Mouse (Mus musculus) layer of hippocampus, adult 11-12 months (tissue): Measurements from ENCODE around the gene Lrrc39.

Experiments used
- DNase-seq: peaks from one replicate; pipeline ENCODE4 v3.0.0; 2022; ENCODE audit warnings: low spot score

Gene Lrrc39

GRCm38 (mm10) chr3:116604570-116604969 lies 41.8 kb downstream of the Lrrc39 start:
- DNase-seq, result no peak

GRCm38 (mm10) chr3:116614295-116614892 lies 51.6 kb downstream of the Lrrc39 start, which contains the start of gene Trmt13:
Trmt13 (minus strand) TSS chr3:116614587.
- DNase-seq, result peak; percentile 54

GRCm38 (mm10) chr3:116615318-116616068 lies 52.7 kb downstream of the Lrrc39 start:
- DNase-seq, result no peak

- DNase-seq, result no peak
These were observed 56.1 kb downstream of the Lrrc39 start for GRCm38 (mm10) chr3:116618855-116619254.

GRCm38 (mm10) chr3:116620636-116621370 lies 58.0 kb downstream of the Lrrc39 start:
- no peak for DNase-seq

- DNase-seq, result no peak
These were observed 59.9 kb downstream of the Lrrc39 start for GRCm38 (mm10) chr3:116622641-116623040.

GRCm38 (mm10) chr3:116631459-116631858 lies 68.7 kb downstream of the Lrrc39 start:
- no peak for DNase-seq
